Mouse (Mus musculus): Measurements from ENCODE around the gene Cachd1.
A peak's percentile ranks its signal among the peaks of the same experiment; 100 is the strongest.

Cachd1 gene

DNA sequence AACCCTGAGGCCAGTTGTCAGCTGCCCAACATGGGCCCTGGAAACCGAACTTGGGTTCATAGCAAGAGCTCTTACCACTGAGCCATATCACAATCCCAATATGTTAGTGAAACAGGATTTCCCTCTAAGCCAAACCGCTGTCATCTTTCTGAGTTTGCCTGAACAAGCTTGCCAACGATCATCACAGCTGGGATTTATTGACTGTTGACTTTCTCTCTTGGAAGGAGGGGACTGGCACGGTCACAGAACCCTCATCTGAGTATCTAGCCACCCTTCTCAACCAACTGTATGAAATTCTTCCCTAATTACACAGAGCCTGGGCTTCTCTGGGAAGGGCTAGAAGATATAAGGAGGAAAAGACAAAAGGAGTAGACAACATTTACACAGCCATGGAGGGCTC lies 270.1 kb downstream of the Cachd1 start:
- no peak for DNase-seq (ENCODE audit: low read depth, low spot score)

DNA sequence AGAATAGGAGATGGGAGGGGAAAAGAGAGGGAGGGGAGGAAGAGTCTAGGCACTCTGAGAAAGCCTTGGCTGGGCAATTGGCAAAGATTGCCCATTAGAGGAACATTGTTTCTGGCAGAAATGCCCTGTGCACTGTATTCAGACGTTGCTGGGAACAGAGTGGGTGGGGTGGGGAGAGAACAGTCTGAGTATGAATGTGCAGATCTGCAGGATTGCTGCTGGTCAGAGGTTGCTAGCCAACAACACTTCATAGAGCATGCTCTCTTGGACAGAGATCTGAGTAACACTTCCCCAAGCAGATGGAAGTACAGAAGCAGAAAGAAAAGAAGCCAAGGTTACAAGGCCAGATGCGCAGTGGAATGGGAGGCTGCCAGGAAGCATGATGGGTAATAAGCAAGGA lies 285.7 kb downstream of the Cachd1 start:
- DNase-seq (ENCODE audit: low read depth, low spot score): no peak

DNA sequence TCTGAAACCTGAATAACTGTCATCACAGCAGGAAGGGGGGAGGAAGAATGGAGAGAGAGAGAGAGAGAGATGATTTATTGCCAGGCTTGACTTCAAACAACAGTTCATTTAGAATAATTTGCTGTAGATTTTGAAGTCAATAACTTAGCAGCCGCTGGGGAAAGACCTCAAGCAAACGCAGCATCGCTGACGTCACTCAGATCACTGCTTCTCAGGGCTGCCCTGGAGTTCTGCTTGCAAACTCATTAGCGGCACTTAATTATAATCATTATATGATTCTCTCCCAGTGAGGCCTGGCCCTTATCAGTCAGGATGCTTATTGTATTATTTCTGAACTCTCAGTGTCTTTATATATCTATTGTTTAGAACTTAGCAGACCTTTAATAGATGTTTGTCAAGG lies 289.9 kb downstream of the Cachd1 start:
- DNase-seq (ENCODE audit: low read depth, low spot score): no peak

DNA sequence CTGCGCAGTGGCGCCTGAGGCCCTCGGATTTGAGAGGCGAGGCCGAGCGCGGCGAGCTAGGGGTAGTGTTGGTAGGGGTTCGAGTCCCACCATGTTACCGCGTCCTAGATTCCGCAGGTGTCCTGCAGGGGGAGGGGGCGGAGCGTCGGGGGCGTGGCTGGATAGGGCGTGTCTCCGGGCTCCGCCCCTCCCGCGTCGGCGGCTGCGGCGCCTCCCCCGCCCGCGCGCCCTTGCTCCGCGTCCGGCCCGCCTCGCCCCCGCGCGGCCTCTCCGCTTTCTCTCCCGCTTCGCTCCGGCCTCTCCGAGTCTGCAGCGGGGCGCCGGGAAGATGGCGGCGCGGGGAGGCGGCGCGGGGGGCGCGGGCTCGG lies 292.3 kb downstream of the Cachd1 start, which contains the start of gene Raver2:
Gene Raver2 (plus strand): TSS at position 198 of the 368 bp plus-strand sequence.
- peak; percentile 65 for DNase-seq (ENCODE audit: low read depth, low spot score)

DNA sequence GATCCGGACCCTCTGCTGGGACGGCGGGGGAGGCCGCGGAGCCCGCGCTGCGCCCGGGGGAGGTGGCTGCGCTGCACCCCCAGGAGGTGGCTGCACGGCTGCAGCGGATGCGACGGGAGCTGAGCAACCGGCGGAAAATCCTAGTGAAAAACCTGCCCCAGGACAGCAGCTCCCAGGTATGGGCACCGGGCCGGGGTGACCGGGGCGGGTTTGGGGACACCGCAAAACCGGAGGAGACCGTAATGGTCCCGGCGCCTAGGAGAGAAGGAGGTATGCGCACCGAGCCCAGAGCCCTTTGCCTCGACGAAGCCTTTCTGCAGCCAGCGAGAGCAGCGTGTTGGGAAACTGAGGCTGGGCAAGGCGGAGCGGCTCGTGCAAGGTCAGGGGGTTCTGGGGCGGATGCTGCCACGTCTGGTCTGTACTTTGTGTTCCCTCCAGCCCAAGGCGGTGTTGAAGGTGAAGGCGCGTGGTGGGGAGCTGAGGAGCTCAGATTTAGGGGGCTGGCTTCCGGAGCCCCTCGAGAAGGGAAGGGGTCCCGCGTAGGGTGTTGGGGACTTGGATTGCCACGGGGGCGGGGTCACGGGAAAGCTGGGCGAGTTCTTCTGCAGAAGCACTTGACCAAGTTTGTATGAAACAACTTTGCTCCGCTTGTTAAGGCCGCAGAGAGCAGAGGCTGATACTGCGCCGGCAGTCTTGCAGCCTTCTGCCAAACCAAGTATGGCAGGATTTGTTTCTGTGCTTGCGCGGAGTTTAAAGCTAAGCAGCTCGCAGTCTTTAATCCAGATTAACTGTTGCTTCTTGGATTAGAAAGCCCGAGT lies 292.9 kb downstream of the Cachd1 start:
- peak; percentile 14 for DNase-seq (ENCODE audit: low read depth, low spot score)

DNA sequence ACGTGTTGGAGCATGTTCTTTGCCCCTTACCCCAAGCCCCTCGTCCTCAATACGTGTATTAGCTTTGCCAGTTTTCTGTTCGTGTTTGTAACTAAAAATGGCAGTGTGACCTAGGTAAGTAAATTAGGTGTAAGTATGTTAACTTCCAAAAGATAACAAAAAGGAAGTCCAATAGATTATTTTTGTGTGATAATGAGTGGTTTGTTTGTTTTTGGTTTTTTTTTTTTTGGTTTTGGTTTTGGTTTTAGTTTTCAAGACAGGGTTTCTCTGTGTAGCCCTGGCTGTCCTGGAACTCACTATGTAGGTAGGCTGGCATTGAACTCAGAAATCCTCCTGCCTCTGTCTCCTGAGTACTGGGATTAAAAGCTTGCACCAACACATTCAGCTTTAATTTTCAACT lies 295.1 kb downstream of the Cachd1 start:
- DNase-seq (ENCODE audit: low read depth, low spot score): no peak

DNA sequence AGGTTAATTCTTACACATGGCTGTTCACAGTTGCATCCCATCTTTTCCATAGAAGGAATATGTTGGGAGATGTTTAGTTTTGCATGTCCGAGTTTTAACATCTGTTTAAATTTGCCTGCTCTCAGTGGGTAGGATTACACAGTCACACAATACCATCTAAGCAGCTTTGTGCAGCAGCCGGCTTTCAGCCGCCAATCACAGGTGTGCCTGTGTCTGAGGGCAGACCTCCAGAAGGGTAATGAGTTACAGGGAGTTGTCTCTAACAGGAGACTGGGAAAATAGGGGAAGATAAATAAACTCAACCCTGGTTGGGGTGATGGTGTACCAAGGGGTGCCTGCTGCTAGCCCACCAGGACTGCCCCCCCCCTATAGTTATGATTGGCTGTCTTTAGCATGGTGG lies 299.9 kb downstream of the Cachd1 start:
- no peak for DNase-seq (ENCODE audit: low read depth, low spot score)

All from WW6 (cell line).